In the genomic region with DNA sequence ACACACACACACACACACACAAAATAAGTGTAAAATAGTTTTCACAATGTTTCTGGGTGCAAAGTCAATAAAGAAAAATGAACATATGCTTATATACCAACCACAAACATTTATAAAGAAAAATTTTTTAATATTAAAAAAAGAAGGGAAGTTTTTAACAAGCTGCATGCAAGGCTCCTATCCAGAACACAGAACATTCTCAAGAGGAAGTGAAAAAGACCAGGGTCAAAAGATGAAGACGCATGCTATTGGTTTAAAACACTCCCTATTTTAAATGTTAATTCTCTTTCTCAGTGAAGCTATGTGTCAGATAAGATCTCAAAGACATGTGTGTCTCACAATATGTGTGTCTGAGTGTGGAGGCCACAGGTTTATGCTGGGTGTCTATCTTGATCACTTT, we compare ENCODE assay signal across 43 mouse cellular contexts. TPM values are rescaled to one million over a fixed set of nuclear protein-coding genes. Genes with fewer than 3 reads are reported as not detected.
"Had no signal": no experiment of that assay in that cellular context is flagged by ENCODE, and none has a peak within 500 bp of the region (broad histone marks: within the 10 kb centered on the region; RNA-seq: fewer than 3 reads in every experiment).

No protein-coding gene starts in this region.

- H3K4me1 ChIP-seq: heart, embryonic 12.5 days; heart, embryonic 13.5 days; heart, embryonic 15.5 days; hindbrain, embryonic 10.5 days; hindbrain, embryonic 12.5 days; hindbrain, embryonic 13.5 days; hindbrain, embryonic 15.5 days; intestine, embryonic 15.5 days; kidney, embryonic 15.5 days had no signal

- H3K4me2 ChIP-seq: heart, embryonic 12.5 days; heart, embryonic 13.5 days; heart, embryonic 15.5 days; hindbrain, embryonic 12.5 days; hindbrain, embryonic 13.5 days; hindbrain, embryonic 14.5 days; hindbrain, embryonic 15.5 days; intestine, embryonic 15.5 days; kidney, embryonic 15.5 days had no signal

- H3K27me3 ChIP-seq: heart, embryonic 13.5 days; heart, embryonic 15.5 days; hindbrain, embryonic 12.5 days; hindbrain, embryonic 13.5 days; hindbrain, embryonic 15.5 days; intestine, embryonic 15.5 days; kidney, embryonic 15.5 days had no signal

- H3K36me3 ChIP-seq: heart, embryonic 12.5 days; heart, embryonic 13.5 days; heart, embryonic 15.5 days; hindbrain, embryonic 10.5 days; hindbrain, embryonic 12.5 days; hindbrain, embryonic 13.5 days; hindbrain, embryonic 15.5 days; intestine, embryonic 15.5 days; kidney, embryonic 15.5 days had no signal

- H3K4me3 ChIP-seq: heart, embryonic 12.5 days; heart, embryonic 13.5 days; heart, embryonic 15.5 days; hindbrain, embryonic 10.5 days; hindbrain, embryonic 12.5 days; hindbrain, embryonic 13.5 days; hindbrain, embryonic 15.5 days; intestine, embryonic 15.5 days; kidney, embryonic 15.5 days; layer of hippocampus, adult 2 months; left cerebral cortex, adult 2 months had no signal

- H3K9ac ChIP-seq: heart, embryonic 12.5 days; heart, embryonic 13.5 days; heart, embryonic 15.5 days; hindbrain, embryonic 12.5 days; hindbrain, embryonic 13.5 days; hindbrain, embryonic 14.5 days; hindbrain, embryonic 15.5 days; intestine, embryonic 15.5 days; kidney, embryonic 15.5 days had no signal

- DNase-seq: heart, postnatal 10 days; heart, postnatal 14 days; heart, postnatal 36 days; heart, postnatal 4 days; kidney, adult 11 months; kidney, adult 18-20 months; kidney, adult 2 months; kidney, adult 8-10 months; kidney, adult 9 months; kidney, postnatal 10 days; kidney, postnatal 14 days; kidney, postnatal 25 days; kidney, postnatal 36 days; kidney, postnatal 4 days; layer of hippocampus, adult 9-11 months; layer of hippocampus, postnatal 36 days had no signal

- ATAC-seq: hindbrain, embryonic 16.5 days; hindbrain, postnatal 0 days; inflammation-experienced regulatory T-cells, adult 6 months; intestine, embryonic 15.5 days; intestine, embryonic 16.5 days; intestine, postnatal 0 days had no signal

- H3K27ac ChIP-seq: heart, embryonic 13.5 days; heart, embryonic 15.5 days; hindbrain, embryonic 10.5 days; hindbrain, embryonic 12.5 days; hindbrain, embryonic 13.5 days; hindbrain, embryonic 14.5 days; hindbrain, embryonic 15.5 days; hindbrain, postnatal 0 days; intestine, embryonic 15.5 days; kidney, embryonic 15.5 days; kidney, postnatal 0 days; layer of hippocampus, adult 2 months; left cerebral cortex, adult 2 months had no signal

- H3K9me3 ChIP-seq: heart, embryonic 12.5 days; heart, embryonic 13.5 days; heart, embryonic 15.5 days; hindbrain, embryonic 10.5 days; hindbrain, embryonic 12.5 days; hindbrain, embryonic 13.5 days; hindbrain, embryonic 15.5 days; intestine, embryonic 15.5 days; kidney, embryonic 15.5 days had no signal

RNA-seq across cellular contexts. Expression of a gene that starts 39.0 kb away (rescaled TPM):
- total RNA-seq: heart, postnatal 25 days; heart, postnatal 36 days; heart, postnatal 4 days; hindbrain, postnatal 0 days; layer of hippocampus, adult 18-20 months; layer of hippocampus, adult 2 months; layer of hippocampus, adult 8-10 months; layer of hippocampus, postnatal 10 days; layer of hippocampus, postnatal 14 days; layer of hippocampus, postnatal 25 days; layer of hippocampus, postnatal 36 days; left cerebral cortex, adult 8-10 months had no signal
- polyA plus RNA-seq: heart, embryonic 12.5 days; heart, postnatal 0 days; hindbrain, embryonic 11.5 days; hindbrain, embryonic 12.5 days had no signal
